ENCODE assay signal across 6 mouse cellular contexts in the genomic region with DNA sequence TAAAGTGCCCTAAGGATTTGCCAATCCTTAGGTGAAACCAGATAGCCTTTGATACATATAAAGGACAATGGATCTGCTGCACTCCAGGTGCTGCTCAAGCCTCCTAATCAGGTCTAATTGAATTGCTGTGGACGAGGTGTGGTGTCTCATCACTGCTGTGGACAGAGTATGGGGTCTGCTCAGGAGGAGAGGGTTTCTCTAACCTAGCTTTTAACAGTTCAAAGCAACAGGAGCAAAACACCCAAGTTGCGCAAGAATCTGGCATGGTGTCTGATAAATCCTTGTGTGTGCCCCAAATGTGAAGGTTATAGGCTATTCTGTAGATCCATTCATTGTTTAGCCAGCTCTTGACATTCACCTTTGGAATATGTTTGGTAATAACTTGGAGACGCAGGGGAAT. TPM values are rescaled to one million over a fixed set of nuclear protein-coding genes. Genes with fewer than 3 reads are reported as not detected.
"Had no signal": no experiment of that assay in that cellular context is flagged by ENCODE, and none has a peak within 500 bp of the region (broad histone marks: within the 10 kb centered on the region; RNA-seq: fewer than 3 reads in every experiment).

No protein-coding gene starts in this region.

RNA-seq across cellular contexts. Expression of a gene that starts 24.9 kb away (rescaled TPM):
- polyA plus RNA-seq: small intestine, adult 2 months; spleen, adult 2 months; stomach, embryonic 15.5 days; stomach, embryonic 16.5 days; stomach, postnatal 0 days; thymus, adult 2 months had no signal
